Mouse (Mus musculus) lung, postnatal 0 days (tissue): Measurements from ENCODE around the gene Ankrd65. TPM values are rescaled to one million over a fixed set of nuclear protein-coding genes. Genes with fewer than 3 reads are reported as not detected.

Experiments used
- ATAC-seq: fragments of 200-750 bp; cut with Nextera tagmentation; 2 replicates; pipeline ENCODE4 v1.8.0; 2017; ENCODE audit warnings: moderate library complexity
- DNase-seq: peaks from one replicate; pipeline ENCODE4 v3.0.0-alpha.2; 2016; ENCODE audit warnings: low spot score
- H3K27ac ChIP-seq: fragments of 300-500 bp; sonication (generic); 2 replicates; pipeline ENCODE4 v1.5.1; 2014; ENCODE audit warnings: antibody characterized with exemption, mild to moderate bottlenecking, low read length, mixed read lengths
- H3K27me3 ChIP-seq: fragments of 300-500 bp; sonication (generic); replicated peaks from 2 replicates; pipeline ENCODE4 v1.6.1; 2014; ENCODE audit warnings: low read length, mixed read lengths; ENCODE audit not compliant: insufficient read depth
- H3K36me3 ChIP-seq: fragments of 300-500 bp; sonication (generic); 2 replicates; pipeline ENCODE4 v1.6.1; 2014; ENCODE audit warnings: low read length, mixed read lengths; ENCODE audit not compliant: insufficient read depth
- H3K4me1 ChIP-seq: fragments of 300-500 bp; sonication (generic); 2 replicates; pipeline ENCODE4 v1.6.1; 2014; ENCODE audit warnings: antibody characterized with exemption, low read depth, low read length, mixed read lengths; ENCODE audit not compliant: insufficient read depth
- H3K4me2 ChIP-seq: fragments of 300-500 bp; sonication (generic); replicated peaks from 2 replicates; pipeline ENCODE4 v1.6.1; 2014; ENCODE audit warnings: low read depth, mild to moderate bottlenecking, low read length, moderate library complexity, mixed read lengths
- H3K4me3 ChIP-seq: fragments of 300-500 bp; sonication (generic); 2 replicates; pipeline ENCODE4 v1.5.1; 2014; ENCODE audit warnings: low read depth, low read length
- H3K9ac ChIP-seq: fragments of 300-500 bp; sonication (generic); replicated peaks from 2 replicates; pipeline ENCODE4 v1.6.1; 2014; ENCODE audit warnings: low read depth, mild to moderate bottlenecking
- H3K9me3 ChIP-seq: fragments of 300-500 bp; sonication (generic); 2 replicates; pipeline ENCODE4 v1.6.1; 2016; ENCODE audit warnings: low read length, mixed read lengths
- CTCF ChIP-seq: IDR thresholded peaks from 2 replicates; pipeline ENCODE4 v1.5.1; 2016; ENCODE audit warnings: antibody characterized with exemption, mild to moderate bottlenecking
- EP300 ChIP-seq: IDR thresholded peaks from 2 replicates; pipeline ENCODE4 v1.6.1; 2016; ENCODE audit warnings: antibody characterized with exemption, mild to moderate bottlenecking, control low read depth
- WGBS: fragments of 180-500 bp; shearing (Covaris S2); extraction: QIAGEN DNeasy Blood & Tissue Kit; methylation state at CpG from one replicate; pipeline ENCODE4 v1.1.7; 2014; 5-methylcytosine and 5-hydroxymethylcytosine counted together
- polyA plus RNA-seq: library from polyadenylated mRNA; unstranded; fragments of >200 nt; fragmentation: Nextera tagmentation; extraction: Ambion mirVana; gene quantifications from 2 replicates; pipeline ENCODE4 v1.2.1, GENCODE M21; 2015

The Ankrd65 gene
- polyA plus RNA-seq, 1 experiment from 2014 or later, result 6.0 TPM

- Histone ChIP-seq H3K27ac (no peak overlapping the region), H3K4me3 (no peak overlapping the region), H3K4me2 (peak overlapping the region; percentile 63), H3K36me3 (no peaks in the 10 kb centered on the region), H3K4me1 (peaks cover 18% of the 10 kb centered on the region), H3K9me3 (no peaks in the 10 kb centered on the region), H3K27me3 (0 out of 2 replicates have a peak, but pooled peaks cover 4% of the 10 kb centered on the region), H3K9ac (no peak overlapping the region)
- TF ChIP-seq CTCF (no peak), EP300 (no peak)
- 41% methylated on average over 5 of the region's 5 CpGs for WGBS
- DNase-seq (no peak), ATAC-seq (no peak)
Measured at GRCm38 (mm10) chr4:155773335-155774078, 16.7 kb upstream of the Ankrd65 start.

GRCm38 (mm10) chr4:155774280-155774754 lies 15.9 kb upstream of the Ankrd65 start, which contains the start of gene Vwa1:
Vwa1 (minus strand) TSS chr4:155774698.
- peak; percentile 92 for DNase-seq
- Histone ChIP-seq H3K36me3 (no peaks in the 10 kb centered on the region), H3K27ac (no peak within 1 kb of the TSS), H3K9ac (no peak within 1 kb of the TSS), H3K27me3 (0 out of 2 replicates have a peak, but pooled peaks cover 4% of the 10 kb centered on the region), H3K9me3 (no peaks in the 10 kb centered on the region), H3K4me2 (peak within 1 kb of the TSS; percentile 63), H3K4me3 (peak within 1 kb of the TSS; percentile 26), H3K4me1 (peaks cover 18% of the 10 kb centered on the region)
- WGBS, result under 1% methylated on average over 35 of the region's 35 CpGs
- peak; percentile 68 for ATAC-seq
- TF ChIP-seq EP300 (no peak), CTCF (no peak)

GRCm38 (mm10) chr4:155774971-155775740 lies 15.1 kb upstream of the Ankrd65 start:
- no peak overlapping the region for H3K9ac ChIP-seq
- no peak overlapping the region for H3K4me3 ChIP-seq
- no peak overlapping the region for H3K27ac ChIP-seq
- DNase-seq (no peak), ATAC-seq (peak; percentile 8)
- no peaks in the 10 kb centered on the region for H3K36me3 ChIP-seq
- 0 out of 2 replicates have a peak, but pooled peaks cover 4% of the 10 kb centered on the region for H3K27me3 ChIP-seq
- H3K4me2 ChIP-seq, result peak overlapping the region; percentile 63; the same call in 1 of the 2 replicates
- WGBS, result 31% methylated on average over 9 of the region's 9 CpGs
- TF ChIP-seq EP300 (no peak), CTCF (no peak)
- no peaks in the 10 kb centered on the region for H3K9me3 ChIP-seq
- peaks cover 18% of the 10 kb centered on the region for H3K4me1 ChIP-seq

DNA sequence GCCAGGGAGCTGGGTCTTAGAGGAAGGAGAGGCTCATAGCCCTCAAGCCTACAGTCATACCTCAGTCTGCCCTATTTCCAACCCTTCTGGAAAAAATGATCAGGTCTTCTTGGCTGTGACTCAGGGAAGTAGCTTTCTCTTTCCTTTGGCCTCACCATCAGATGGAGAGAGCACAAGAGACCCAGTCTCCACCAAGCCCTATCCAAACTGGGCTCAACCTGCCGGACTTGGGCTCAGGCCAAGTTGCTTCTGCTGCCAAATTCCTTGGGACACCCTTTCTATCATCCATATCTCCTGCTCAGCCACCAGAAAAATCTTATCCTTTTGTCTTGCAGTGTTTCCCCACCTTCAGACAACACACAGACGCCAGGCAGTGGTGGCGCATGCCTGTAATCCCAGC lies 14.4 kb upstream of the Ankrd65 start:
- ATAC-seq (no peak), DNase-seq (no peak)
- peaks cover 15% of the 10 kb centered on the region for H3K4me1 ChIP-seq
- H3K4me2 ChIP-seq, result no peak overlapping the region
- no peaks in the 10 kb centered on the region for H3K9me3 ChIP-seq
- 62% methylated on average over 3 of the region's 3 CpGs for WGBS
- H3K27ac ChIP-seq, result no peak overlapping the region
- no peak overlapping the region for H3K4me3 ChIP-seq
- no peak for TF ChIP-seq CTCF
- TF ChIP-seq EP300, result no peak
- H3K36me3 ChIP-seq, result no peaks in the 10 kb centered on the region
- H3K27me3 ChIP-seq, result 0 out of 2 replicates have a peak, but pooled peaks cover 4% of the 10 kb centered on the region
- no peak overlapping the region for H3K9ac ChIP-seq

DNA sequence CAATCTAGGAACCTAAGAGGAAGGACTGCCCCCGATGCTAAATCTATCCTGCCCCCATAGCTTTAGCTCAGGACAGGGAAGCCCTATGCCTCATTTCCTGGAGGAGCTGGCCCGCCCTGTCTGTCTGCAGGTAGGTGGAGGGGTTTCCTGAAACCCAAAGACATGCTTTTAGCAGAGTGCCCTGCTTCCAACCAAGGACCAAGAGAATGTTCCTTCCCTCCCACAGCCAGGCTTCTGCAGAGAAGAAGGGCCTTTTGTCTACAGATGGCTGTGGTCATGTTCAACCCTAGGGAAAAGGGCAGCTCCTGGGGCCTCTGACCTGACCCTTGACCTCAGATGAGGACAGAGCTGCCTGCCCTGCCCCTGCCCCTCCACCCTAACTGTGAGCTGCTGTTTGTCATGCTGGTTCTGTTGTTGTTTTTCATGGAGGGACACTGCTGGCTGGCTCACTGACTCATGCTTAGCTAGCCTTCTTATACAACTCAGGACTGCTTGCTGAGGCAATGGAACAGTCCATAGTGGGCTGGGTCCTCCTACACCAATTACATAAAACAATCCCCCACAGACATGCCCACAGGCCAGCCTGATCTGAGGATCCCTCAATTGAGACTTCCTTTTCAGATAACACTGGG lies 13.4 kb upstream of the Ankrd65 start:
- DNase-seq (no peak), ATAC-seq (no peak; the same call in 1 of the 2 replicates)
- no peak overlapping the region for H3K4me2 ChIP-seq
- H3K9me3 ChIP-seq, result no peaks in the 10 kb centered on the region
- H3K36me3 ChIP-seq, result no peaks in the 10 kb centered on the region
- H3K4me1 ChIP-seq, result peaks cover 15% of the 10 kb centered on the region
- no peak overlapping the region for H3K9ac ChIP-seq
- 40% methylated on average over 2 of the region's 2 CpGs for WGBS
- TF ChIP-seq CTCF (no peak), EP300 (no peak)
- H3K27me3 ChIP-seq, result 0 out of 2 replicates have a peak, but pooled peaks cover 4% of the 10 kb centered on the region
- no peak overlapping the region; the same call in 1 of the 2 replicates for H3K27ac ChIP-seq
- H3K4me3 ChIP-seq, result no peak overlapping the region
